Mouse (Mus musculus) heart, adult 2 months (tissue): ENCODE measurements around the gene Arhgef18. TPM values are rescaled to one million over a fixed set of nuclear protein-coding genes. Genes with fewer than 3 reads are reported as not detected.

ENCODE experiments used
- DNase-seq, 2 experiments: peaks; one replicate each; pipeline ENCODE4 v3.0.0; 2021
- H3K27ac ChIP-seq: fragments of 200-600 bp; 2 replicates; pipeline ENCODE4 v1.8.1; 2022
- H3K27me3 ChIP-seq: fragments of 200-500 bp; 2 replicates; pipeline ENCODE4 v1.6.1; 2012; ENCODE audit warnings: mild to moderate bottlenecking, low read length, inconsistent platforms, mixed read lengths; ENCODE audit not compliant: control insufficient read depth, insufficient read depth
- H3K36me3 ChIP-seq: fragments of 200-500 bp; 2 replicates; pipeline ENCODE4 v1.6.1; 2012; ENCODE audit warnings: low read length, inconsistent platforms; ENCODE audit not compliant: control insufficient read depth, insufficient read depth
- H3K4me1 ChIP-seq: fragments of 200-500 bp; 2 replicates; pipeline ENCODE4 v1.6.1; 2011; ENCODE audit warnings: low read length; ENCODE audit not compliant: control insufficient read depth, insufficient read depth
- H3K4me3 ChIP-seq: fragments of 200-600 bp; 2 replicates; pipeline ENCODE4 v1.8.1; 2022
- H3K79me2 ChIP-seq: fragments of 200-500 bp; replicated peaks from 2 replicates; pipeline ENCODE4 v1.6.1; 2012; ENCODE audit warnings: mild to moderate bottlenecking, inconsistent platforms, low read length, moderate library complexity, mixed read lengths; ENCODE audit not compliant: control insufficient read depth, insufficient read depth
- H3K9ac ChIP-seq: fragments of 200-500 bp; 2 replicates; pipeline ENCODE4 v1.6.1; 2012; ENCODE audit warnings: low read depth, mild to moderate bottlenecking, control low read depth, inconsistent platforms, low read length, mixed read lengths
- CTCF ChIP-seq: fragments of 200-600 bp; IDR thresholded peaks from 2 replicates; pipeline ENCODE4 v1.8.1; 2022; ENCODE audit warnings: antibody characterized with exemption, mild to moderate bottlenecking, moderate library complexity
- EP300 ChIP-seq: fragments of 200-500 bp; IDR thresholded peaks from 2 replicates; pipeline ENCODE4 v1.6.1; 2011; ENCODE audit warnings: low read depth, low read length, control low read depth; ENCODE audit not compliant: insufficient read depth
- POLR2A ChIP-seq: fragments of 200-500 bp; IDR thresholded peaks from 2 replicates; pipeline ENCODE4 v1.6.1; 2011; ENCODE audit warnings: mild to moderate bottlenecking, low read depth, low read length, control low read depth; ENCODE audit not compliant: insufficient read depth
- WGBS: fragments of 180-500 bp; shearing (Covaris S2); methylation state at CpG from one replicate; pipeline ENCODE4 v1.1.7; 2018; 5-methylcytosine and 5-hydroxymethylcytosine counted together
- intact Hi-C: fragments of 180-260 bp; cut with DNase I; formaldehyde crosslinking; loops from one replicate; pipeline ENCODE4 v1.15.1; 2025
- polyA plus RNA-seq: library from polyadenylated mRNA; depleted of rRNA; stranded (reverse); fragments of >200 nt; gene quantifications from 2 replicates; pipeline ENCODE4 v1.2.3, GENCODE M21; 2012
- total RNA-seq, 2 experiments: library from RNA; stranded (reverse); gene quantifications; 2 replicates each; pipeline ENCODE4 v1.2.3; 2021

Arhgef18 gene
- total and polyA plus RNA-seq, 3 experiments = 12.3 to 20.4 (median 18.7) TPM

GRCm38 (mm10) chr8:3436492-3436891 is 43.7 kb downstream of the Arhgef18 start:
- Histone ChIP-seq H3K4me1 (no peaks in the 10 kb centered on the region), H3K27me3 (no peaks in the 10 kb centered on the region), H3K27ac (no peak overlapping the region), H3K4me3 (no peak overlapping the region), H3K9ac (no peak overlapping the region), H3K36me3 (no peaks in the 10 kb centered on the region), H3K79me2 (no peaks in the 10 kb centered on the region)
- DNase-seq = no peak
- TF ChIP-seq EP300 = no peak
- TF ChIP-seq POLR2A = no peak
- TF ChIP-seq CTCF = no peak
- intact Hi-C loops = no loop called here
- 83% methylated on average over 6 of the region's 6 CpGs for WGBS

- Histone ChIP-seq H3K36me3 (no peaks in the 10 kb centered on the region), H3K4me3 (no peak overlapping the region), H3K27ac (no peak overlapping the region), H3K79me2 (no peaks in the 10 kb centered on the region), H3K9ac (no peak overlapping the region), H3K4me1 (no peaks in the 10 kb centered on the region), H3K27me3 (no peaks in the 10 kb centered on the region)
- TF ChIP-seq EP300 = no peak
- peak; percentile 67 for TF ChIP-seq CTCF
- whole genome bisulfite sequencing = 83% methylated on average over 12 of the region's 12 CpGs
- DNase-seq = no peak
- intact Hi-C loops = no loop called here
These were observed 46.7 kb downstream of the Arhgef18 start for GRCm38 (mm10) chr8:3439510-3439909.

GRCm38 (mm10) chr8:3449226-3449625 is 56.4 kb downstream of the Arhgef18 start:
- H3K4me3 ChIP-seq = no peak overlapping the region
- no peaks in the 10 kb centered on the region for H3K79me2 ChIP-seq
- WGBS = 95% methylated on average over 2 of the region's 2 CpGs
- no peak for DNase-seq
- intact Hi-C loops = no loop called here
- no peaks in the 10 kb centered on the region for H3K36me3 ChIP-seq
- no peak overlapping the region for H3K27ac ChIP-seq
- no peaks in the 10 kb centered on the region for H3K4me1 ChIP-seq
- H3K9ac ChIP-seq = no peak overlapping the region
- TF ChIP-seq POLR2A = no peak
- no peak for TF ChIP-seq CTCF
- TF ChIP-seq EP300 = no peak
- no peaks in the 10 kb centered on the region for H3K27me3 ChIP-seq

- Histone ChIP-seq H3K4me1 (no peaks in the 10 kb centered on the region), H3K27me3 (no peaks in the 10 kb centered on the region), H3K79me2 (no peaks in the 10 kb centered on the region), H3K9ac (no peak overlapping the region), H3K36me3 (no peaks in the 10 kb centered on the region), H3K27ac (no peak overlapping the region), H3K4me3 (no peak overlapping the region)
- peak; percentile 99 for TF ChIP-seq CTCF
- no peak for TF ChIP-seq POLR2A
- intact Hi-C loops = loop anchor here (1.0 kb wide), 1 partner anchor 92 kb away; no protein-coding TSS in a partner anchor
- DNase-seq = peak; percentile 52 to 69
- 36% methylated on average over 5 of the region's 5 CpGs for WGBS
These were observed 57.9 kb downstream of the Arhgef18 start for GRCm38 (mm10) chr8:3450670-3451069.

GRCm38 (mm10) chr8:3451992-3452391 is 59.2 kb downstream of the Arhgef18 start:
- WGBS = 97% methylated on average over 25 of the region's 25 CpGs
- H3K27me3 ChIP-seq = no peaks in the 10 kb centered on the region
- H3K27ac ChIP-seq = no peak overlapping the region
- no peaks in the 10 kb centered on the region for H3K36me3 ChIP-seq
- DNase-seq = no peak
- H3K4me3 ChIP-seq = no peak overlapping the region
- intact Hi-C loops = no loop called here
- no peak for TF ChIP-seq POLR2A
- no peak for TF ChIP-seq CTCF
- no peak for TF ChIP-seq EP300
- no peaks in the 10 kb centered on the region for H3K4me1 ChIP-seq
- no peak overlapping the region for H3K9ac ChIP-seq
- H3K79me2 ChIP-seq = no peaks in the 10 kb centered on the region

GRCm38 (mm10) chr8:3463248-3463647 is 70.4 kb downstream of the Arhgef18 start:
- Histone ChIP-seq H3K79me2 (no peaks in the 10 kb centered on the region), H3K9ac (no peak overlapping the region), H3K27me3 (no peaks in the 10 kb centered on the region), H3K4me3 (no peak overlapping the region), H3K4me1 (no peaks in the 10 kb centered on the region), H3K27ac (no peak overlapping the region), H3K36me3 (no peaks in the 10 kb centered on the region)
- 76% methylated on average over 2 of the region's 2 CpGs for WGBS
- TF ChIP-seq EP300 = no peak
- DNase-seq = no peak
- intact Hi-C loops = no loop called here
